Mouse (Mus musculus) left cerebral cortex, postnatal 4 days (tissue): Measurements from ENCODE around the gene Pou3f3. TPM values are rescaled to one million over a fixed set of nuclear protein-coding genes. Genes with fewer than 3 reads are reported as not detected.

Source experiments
- DNase-seq: peaks from one replicate; pipeline ENCODE4 v3.0.0-alpha.2; 2022
- intact Hi-C: fragments of 180-260 bp; cut with DNase I; formaldehyde crosslinking; loops from one replicate; pipeline ENCODE4 v1.15.1; 2025
- total RNA-seq, 2 experiments: library from RNA; stranded (reverse); gene quantifications; 2 replicates each; pipeline ENCODE4 v1.2.3; 2021

Pou3f3 gene
- total RNA-seq, 2 experiments from 2014 or later: 102 to 123 TPM

DNA sequence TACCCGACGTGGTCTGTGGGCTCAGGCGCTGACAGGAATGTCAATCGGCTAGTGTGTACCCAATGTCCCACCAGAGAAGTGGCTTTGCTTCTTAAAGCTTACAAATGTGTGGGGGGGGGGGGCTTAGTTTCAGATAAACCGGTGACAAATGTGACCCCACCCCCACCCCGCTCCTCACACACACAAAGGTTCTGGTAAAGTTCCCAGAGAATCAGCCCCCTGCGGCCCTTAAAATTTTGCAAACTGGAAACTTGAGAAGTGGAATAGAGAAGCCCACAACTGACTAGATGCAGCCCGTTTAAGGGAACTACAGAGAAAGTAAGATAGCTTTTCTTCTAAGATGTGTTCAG, 10.2 kb downstream of the Pou3f3 start:
- intact Hi-C loops: loop anchor here (10.0 kb wide), 2 partner anchors 339 to 1821 kb away; no protein-coding TSS in a partner anchor

DNA sequence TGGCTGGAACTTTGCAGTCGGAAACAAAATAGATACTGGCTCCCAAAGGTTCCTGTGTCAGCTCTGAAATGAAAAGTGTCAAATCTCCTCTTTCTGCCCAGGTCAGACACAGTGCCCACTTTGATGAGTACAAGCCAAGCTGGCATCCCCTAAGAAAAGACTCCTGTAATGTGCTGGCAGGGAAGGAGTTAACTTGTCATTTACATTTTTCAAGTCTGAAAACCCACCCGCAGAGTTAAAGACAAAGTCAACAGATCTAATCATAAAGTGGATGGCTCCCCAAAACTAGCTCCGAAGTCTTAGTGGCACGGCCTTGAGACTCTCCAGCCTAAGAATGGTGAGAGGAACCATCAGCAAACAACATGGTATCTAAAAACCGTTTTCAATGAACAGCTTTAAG, 11.6 kb downstream of the Pou3f3 start:
- intact Hi-C loops: loop anchor here (10.0 kb wide), 2 partner anchors 338 to 1822 kb away; no protein-coding TSS in a partner anchor
- DNase-seq: no peak

More for the DNA sequence above, 10.2 kb downstream of the Pou3f3 start:
- DNase-seq: no peak

DNA sequence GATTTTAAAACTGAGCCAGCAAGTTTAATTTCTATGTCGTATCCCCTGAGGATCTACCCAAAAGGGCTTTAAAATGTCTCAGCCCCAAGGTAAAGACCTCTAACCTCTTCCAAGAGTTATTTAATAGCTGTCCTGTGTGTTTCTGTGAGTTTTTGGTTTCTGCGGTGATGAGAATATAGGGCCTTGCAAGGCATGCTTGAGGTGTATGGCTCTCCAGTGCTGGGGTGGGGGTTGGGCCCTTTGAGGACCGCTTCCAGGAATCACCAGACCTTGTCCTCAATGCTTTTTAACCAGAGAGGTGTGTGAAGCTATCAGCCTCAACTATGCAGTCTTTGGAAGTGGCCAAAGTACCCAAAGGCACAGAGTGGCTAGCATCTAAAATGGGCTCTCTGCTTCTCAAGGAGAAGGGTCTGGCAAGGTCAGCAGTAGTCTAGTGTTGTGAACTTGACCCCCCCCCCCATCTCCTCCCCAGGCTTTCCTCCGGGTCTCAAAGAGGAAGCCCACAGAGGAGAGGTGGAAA, 12.1 kb downstream of the Pou3f3 start:
- no peak for DNase-seq
- intact Hi-C loops: loop anchor here (10.0 kb wide), 2 partner anchors 337 to 1823 kb away; no protein-coding TSS in a partner anchor

DNA sequence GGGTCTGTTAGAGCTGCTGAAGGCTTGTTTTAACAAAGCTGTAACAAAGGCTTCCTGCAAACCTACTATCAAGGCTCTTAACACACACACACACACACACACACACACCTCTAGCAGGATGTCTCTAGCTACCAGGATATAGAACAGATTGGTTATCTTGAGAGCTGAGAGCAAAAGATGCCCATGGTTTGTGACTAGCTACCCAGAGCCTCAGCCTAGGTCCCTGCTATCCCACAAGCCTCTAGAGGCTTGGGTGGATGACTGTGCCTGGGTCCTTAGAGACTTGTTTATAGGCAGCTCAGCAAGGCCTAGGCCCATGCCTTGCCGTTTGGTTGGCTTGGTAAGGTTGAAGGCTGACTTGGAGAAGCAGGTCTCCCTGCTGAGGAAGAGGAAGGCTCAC, 13.5 kb downstream of the Pou3f3 start:
- no peak for DNase-seq
- intact Hi-C loops: loop anchor here (10.0 kb wide), 2 partner anchors 336 to 1824 kb away; no protein-coding TSS in a partner anchor

- intact Hi-C loops: loop anchor here (5.0 to 10.0 kb wide), 3 partner anchors 335 to 1825 kb away; no protein-coding TSS in a partner anchor
- no peak for DNase-seq
Measured at GRCm38 (mm10) chr1:42709431-42710160, 14.0 kb downstream of the Pou3f3 start.

DNA sequence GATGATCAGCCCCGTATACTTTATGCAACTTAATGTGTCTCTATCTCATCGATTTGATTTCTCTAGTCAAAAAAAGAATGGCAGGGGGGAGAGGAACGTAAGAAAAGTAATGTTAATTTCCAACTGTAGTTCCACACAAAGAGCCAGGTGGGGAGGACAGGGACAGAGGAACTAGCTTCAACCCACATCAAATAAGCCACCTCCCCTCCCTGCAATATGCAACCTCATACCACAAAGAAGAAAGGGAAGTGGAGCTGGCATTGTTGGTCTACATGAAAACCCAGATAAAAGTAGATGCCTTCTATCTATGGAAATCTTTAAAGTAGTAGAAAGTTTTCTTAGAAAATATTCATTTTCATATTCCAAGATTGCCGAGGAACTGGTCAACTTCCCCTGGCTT, 14.7 kb downstream of the Pou3f3 start:
- intact Hi-C loops: loop anchor here (5.0 kb wide), 1 partner anchor 1438 kb away; no protein-coding TSS in a partner anchor
- no peak for DNase-seq

DNA sequence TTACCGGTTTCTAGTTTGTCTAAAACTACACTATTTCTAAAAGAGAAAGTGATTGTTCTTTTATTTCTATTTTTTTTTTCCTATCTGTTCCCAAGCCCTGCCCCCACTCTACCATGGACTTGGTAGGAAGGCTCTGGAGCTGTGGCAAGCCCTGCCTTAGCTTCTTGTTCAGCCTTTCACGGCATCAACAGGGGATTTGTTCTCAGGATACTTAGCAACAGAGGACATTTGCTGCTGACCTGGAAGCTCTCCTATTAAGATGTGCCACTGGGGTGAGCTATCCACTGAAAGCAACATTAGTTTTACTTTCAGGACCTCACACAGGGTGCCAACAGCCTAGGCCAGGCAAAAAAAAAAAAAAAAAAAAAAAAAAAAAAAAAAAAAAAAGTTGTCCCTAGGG, 15.4 kb downstream of the Pou3f3 start:
- no peak for DNase-seq

DNA sequence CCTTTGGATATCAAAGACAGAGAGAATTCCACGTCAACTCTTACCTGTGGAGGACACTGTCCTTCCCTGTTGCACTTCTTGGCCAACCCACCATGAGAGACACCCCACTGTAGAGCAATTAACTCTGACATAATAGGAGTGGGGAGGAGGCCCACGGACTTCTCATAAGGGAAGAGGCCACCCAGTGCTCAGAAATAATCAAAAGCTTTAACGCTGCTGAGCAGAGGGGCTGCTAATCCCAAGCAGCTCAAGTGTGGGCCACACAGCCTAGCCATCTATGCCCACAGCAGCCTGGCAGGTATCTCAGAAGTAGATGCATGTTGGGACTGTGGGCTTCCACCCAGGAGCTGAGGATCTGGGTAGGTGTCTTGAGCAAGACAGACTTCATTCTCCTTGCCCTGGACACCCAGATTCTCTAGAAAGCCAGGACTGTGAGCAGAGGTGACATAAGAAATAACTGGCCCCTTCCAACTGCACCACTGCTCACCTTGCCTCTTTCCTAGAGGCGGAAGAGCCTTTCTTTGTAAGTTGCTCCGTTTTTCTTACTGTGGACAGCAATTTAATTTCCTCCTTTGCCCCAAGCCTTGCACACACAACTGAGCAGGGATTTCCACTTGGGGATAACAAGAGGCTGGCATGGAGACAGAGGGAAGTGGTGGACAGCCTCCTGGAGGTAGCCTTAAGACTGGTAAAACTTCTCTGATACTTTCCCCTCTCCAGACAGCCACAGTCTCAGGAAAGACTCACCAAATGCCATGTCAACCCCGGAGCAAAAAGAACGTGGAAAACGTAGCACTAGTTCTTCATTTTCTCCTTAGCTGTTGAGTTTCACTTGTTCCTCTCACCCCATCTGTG, 16.1 kb downstream of the Pou3f3 start:
- intact Hi-C loops: loop anchor here (5.0 kb wide), 1 partner anchor 1439 kb away; no protein-coding TSS in a partner anchor

More for the DNA sequence above, 15.4 kb downstream of the Pou3f3 start:
- intact Hi-C loops: loop anchor here (5.0 kb wide), 1 partner anchor 1439 kb away; no protein-coding TSS in a partner anchor

GRCm38 (mm10) chr1:42712311-42712690, 16.7 kb downstream of the Pou3f3 start:
- no peak for DNase-seq
- intact Hi-C loops: loop anchor here (5.0 kb wide), 1 partner anchor 1440 kb away; no protein-coding TSS in a partner anchor

More for the DNA sequence above, 16.1 kb downstream of the Pou3f3 start:
- DNase-seq: no peak

GRCm38 (mm10) chr1:42713104-42713932, 17.8 kb downstream of the Pou3f3 start:
- peak; percentile 60 for DNase-seq
- intact Hi-C loops: loop anchor here (5.0 kb wide), 1 partner anchor 1441 kb away; no protein-coding TSS in a partner anchor

DNA sequence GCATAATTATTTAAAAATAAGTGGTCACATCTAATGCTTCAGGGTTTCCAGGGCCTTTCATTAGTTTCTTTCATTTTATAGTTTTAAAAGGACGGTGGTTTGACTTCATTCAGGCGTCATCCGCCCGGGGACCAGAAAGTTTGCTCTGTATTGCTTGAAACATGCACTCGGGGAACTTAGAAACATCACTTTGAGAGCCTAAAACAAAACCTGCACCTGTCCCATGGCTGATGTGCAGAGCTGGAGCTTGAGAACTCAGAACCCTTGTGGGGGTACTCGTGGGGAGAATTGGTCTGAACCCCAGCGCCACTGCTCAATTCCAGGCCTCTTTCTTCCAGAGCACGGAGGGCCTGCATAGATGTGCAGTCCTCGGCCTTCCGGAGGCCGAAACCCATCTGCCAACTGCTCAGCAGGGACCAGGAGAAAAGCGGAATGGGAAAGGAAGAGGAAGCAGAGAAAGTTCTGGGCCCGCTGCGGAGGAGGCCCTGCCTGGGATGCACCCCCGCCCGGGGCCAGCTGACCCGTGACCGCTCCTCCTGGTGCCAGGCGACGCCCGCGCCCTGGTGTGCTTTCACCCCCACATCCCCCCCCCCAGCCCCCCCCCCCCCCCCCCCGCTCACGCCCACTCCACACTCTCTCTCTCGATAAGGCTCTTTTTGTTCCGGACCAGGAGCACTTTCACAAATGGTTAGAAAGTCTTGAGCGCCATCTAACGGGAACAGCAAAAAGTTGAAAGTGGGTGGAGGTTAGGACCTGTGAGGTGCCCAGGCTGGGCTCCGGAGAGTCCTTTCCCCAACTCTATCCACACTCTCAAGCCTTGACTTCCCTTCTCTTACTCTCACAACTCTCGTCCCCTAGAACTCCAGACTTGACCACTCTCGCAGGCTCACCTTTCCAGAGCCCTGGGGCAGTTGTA, 18.7 kb downstream of the Pou3f3 start:
- intact Hi-C loops: loop anchor here (5.0 kb wide), 1 partner anchor 1442 kb away; no protein-coding TSS in a partner anchor

DNA sequence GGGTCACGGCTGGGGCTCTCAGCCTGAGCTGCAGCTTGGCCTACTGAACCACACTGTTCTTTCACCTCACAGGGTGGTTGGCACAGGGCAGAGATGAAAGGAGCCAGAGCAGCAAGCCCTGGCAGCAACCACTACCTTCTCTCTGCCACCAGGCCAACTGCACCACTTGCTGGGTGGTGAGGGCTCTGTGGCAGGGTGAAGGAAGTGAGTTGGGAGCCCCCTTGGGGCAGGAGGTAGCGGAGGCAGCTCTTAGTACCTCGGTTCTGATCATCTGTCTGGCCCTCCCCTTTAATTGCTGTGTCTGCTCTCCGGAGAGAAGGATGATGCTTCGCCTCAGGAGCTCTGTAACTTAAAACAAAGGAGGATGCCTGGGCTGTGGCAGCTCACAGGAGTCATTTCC, 23.0 kb downstream of the Pou3f3 start:
- peak; percentile 64 for DNase-seq
- intact Hi-C loops: no loop called here

More for the DNA sequence above, 18.7 kb downstream of the Pou3f3 start:
- DNase-seq: peak; percentile 81

DNA sequence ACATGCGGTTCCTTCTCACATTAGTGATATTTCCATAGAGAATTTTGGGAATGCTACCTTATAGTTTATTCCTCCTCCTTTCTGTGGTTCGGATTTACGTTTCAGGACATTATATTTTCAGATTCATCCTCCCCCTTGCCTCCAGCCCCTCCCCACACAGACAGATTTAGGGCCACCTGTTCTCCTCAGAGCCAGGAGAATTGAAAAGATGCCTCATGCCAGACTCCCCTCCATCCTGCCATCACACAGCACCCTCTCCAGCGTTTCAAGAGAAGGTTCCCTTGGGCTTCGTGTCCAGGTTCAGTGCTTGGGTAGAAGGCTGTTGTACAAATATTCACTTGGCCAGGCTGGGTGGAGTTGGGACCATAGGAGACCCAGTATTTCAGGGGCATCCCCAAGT, 25.8 kb downstream of the Pou3f3 start:
- DNase-seq: no peak
- intact Hi-C loops: no loop called here

GRCm38 (mm10) chr1:42723769-42724300, 28.3 kb downstream of the Pou3f3 start:
- DNase-seq: no peak
- intact Hi-C loops: no loop called here

DNA sequence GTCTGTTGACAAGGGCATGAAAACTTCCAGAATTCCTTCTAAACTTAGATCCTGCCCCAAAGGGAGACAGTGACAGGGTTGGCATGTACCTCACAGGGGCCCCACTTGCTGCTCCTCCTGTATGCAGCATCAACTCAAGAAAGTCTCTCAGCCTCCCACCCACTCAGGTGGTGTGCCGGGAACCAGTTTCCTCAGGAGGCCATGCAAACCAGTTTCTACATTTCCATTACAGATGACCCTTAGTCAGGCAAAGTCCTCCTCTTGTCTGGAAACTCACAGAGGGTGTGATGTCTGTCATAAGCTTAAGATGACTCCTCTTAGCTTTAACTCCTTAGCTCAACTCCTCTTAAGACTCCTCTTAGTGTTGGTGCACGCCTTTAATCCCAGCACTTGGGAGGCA, 29.3 kb downstream of the Pou3f3 start:
- intact Hi-C loops: no loop called here
- no peak for DNase-seq

DNA sequence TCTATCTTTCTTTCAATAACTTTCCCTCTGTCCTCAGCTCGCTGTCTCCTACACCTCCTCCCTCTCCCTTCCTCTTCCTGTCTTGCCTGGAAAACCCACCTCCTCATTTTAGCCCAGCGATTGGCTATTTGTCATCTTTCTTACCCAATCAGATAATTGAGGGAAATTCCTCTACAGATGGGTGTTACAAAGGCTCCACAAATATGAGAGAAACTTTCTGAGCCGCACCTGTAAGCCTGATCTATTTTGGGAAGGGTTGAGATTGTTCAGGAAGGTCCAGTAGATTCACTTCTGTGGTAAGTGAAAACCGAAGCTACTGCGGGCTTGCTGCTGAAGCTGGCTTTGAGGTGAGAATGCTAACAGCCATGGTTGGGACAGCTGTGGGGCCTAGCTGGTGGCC, 31.6 kb downstream of the Pou3f3 start:
- intact Hi-C loops: no loop called here
- no peak for DNase-seq

DNA sequence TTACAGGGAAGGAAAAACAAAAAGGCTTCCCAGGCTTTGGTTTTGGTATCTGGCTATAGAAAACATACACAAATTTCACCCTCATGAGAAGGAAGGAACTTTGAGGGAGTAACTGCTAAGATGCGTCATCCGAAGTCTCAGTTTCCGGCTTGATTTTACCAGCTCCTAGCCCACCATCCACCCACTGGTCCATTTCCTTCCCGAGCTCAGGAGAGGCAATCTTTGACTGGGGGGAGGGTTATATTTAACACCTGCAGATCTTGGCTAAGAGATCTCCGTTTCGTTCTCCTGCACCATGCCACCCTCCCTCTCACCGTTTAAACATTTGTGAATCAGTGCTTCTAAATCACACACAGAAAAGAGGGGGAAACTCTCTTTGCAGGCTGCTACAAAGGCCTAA, 32.1 kb downstream of the Pou3f3 start:
- no peak for DNase-seq
- intact Hi-C loops: no loop called here

DNA sequence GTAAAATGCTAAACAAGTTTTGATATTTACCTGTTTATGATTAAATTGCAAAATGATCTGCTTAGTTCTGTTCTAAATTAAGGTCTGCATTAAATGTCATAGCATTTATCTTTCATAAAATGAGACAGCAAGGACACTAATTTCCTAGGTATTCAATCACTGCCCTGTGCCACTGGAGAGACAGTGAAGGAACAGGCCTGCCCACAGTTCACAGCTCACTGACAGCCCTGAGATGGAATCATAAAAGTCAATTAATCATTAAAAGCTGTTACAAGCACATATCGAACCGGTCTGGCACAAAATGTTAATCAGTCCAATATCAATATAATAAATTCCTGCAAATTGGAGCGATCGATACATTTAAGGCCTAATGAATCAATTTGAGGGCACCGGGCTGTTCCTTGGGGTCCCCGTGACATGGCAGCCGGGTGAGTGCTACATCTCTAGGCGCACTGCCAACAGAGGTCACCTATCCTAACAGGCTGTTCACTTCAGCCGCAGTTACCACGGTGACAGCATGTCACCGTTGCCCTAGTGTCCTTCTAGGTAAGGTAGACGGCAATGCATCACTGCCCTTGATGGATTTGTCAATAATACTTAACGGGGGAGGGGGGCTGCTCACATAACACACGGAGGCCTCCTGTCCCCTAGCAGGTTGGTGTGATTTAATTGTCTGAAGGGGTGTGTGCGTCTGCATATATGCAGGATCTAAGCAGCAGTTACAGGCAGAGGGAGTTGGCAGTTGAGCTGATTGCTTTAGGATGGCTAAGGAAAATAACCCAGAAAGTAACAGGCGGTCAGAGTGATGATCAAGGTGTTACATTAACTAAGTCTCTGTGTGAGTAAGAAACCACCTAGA, 46.0 kb downstream of the Pou3f3 start:
- intact Hi-C loops: no loop called here

More for the DNA sequence above, 46.0 kb downstream of the Pou3f3 start:
- DNase-seq: peak; percentile 30
